Mouse (Mus musculus) liver, embryonic 16.5 days (tissue): Measurements from ENCODE around the gene Pxdc1. TPM values are rescaled to one million over a fixed set of nuclear protein-coding genes. Genes with fewer than 3 reads are reported as not detected.

Experiments used
- ATAC-seq: fragments of 200-750 bp; cut with Nextera tagmentation; 2 replicates; pipeline ENCODE4 v1.8.0; 2017; ENCODE audit warnings: low read depth, mild to moderate bottlenecking, moderate number of reproducible peaks, moderate library complexity
- H3K27ac ChIP-seq: fragments of 300-500 bp; sonication (generic); 2 replicates; pipeline ENCODE4 v1.5.1; 2014; ENCODE audit warnings: mild to moderate bottlenecking, low read length
- H3K27me3 ChIP-seq: fragments of 300-500 bp; sonication (generic); 2 replicates; pipeline ENCODE4 v1.6.1; 2014; ENCODE audit warnings: low read depth, low read length, mixed read lengths; ENCODE audit not compliant: control insufficient read depth, insufficient read depth
- H3K36me3 ChIP-seq: fragments of 300-500 bp; sonication (generic); 2 replicates; pipeline ENCODE4 v1.6.1; 2014; ENCODE audit warnings: mild to moderate bottlenecking; ENCODE audit not compliant: control insufficient read depth, insufficient read depth
- H3K4me1 ChIP-seq: fragments of 300-500 bp; sonication (generic); 2 replicates; pipeline ENCODE4 v1.6.1; 2014; ENCODE audit warnings: low read depth, low read length, mixed read lengths; ENCODE audit not compliant: control insufficient read depth
- H3K4me2 ChIP-seq: fragments of 300-500 bp; sonication (generic); 2 replicates; pipeline ENCODE4 v1.6.1; 2014; ENCODE audit warnings: low read depth, low read length, mixed read lengths
- H3K4me3 ChIP-seq: fragments of 300-500 bp; sonication (generic); 2 replicates; pipeline ENCODE4 v1.5.1; 2014; ENCODE audit warnings: low read depth, mild to moderate bottlenecking, low read length
- H3K9ac ChIP-seq: fragments of 300-500 bp; sonication (generic); 2 replicates; pipeline ENCODE4 v1.6.1; 2014; ENCODE audit warnings: low read depth, low read length
- H3K9me3 ChIP-seq: fragments of 300-500 bp; sonication (generic); replicated peaks from 2 replicates; pipeline ENCODE4 v1.6.1; 2016; ENCODE audit warnings: low read length; ENCODE audit not compliant: control insufficient read depth
- WGBS: fragments of 180-500 bp; shearing (Covaris S2); extraction: QIAGEN DNeasy Blood & Tissue Kit; methylation state at CpG from one replicate; pipeline ENCODE4 v1.1.7; 2014; ENCODE audit not compliant: insufficient replicate concordance; 5-methylcytosine and 5-hydroxymethylcytosine counted together
- polyA plus RNA-seq: library from polyadenylated mRNA; unstranded; fragments of >200 nt; fragmentation: Nextera tagmentation; extraction: Ambion mirVana; gene quantifications from 2 replicates; pipeline ENCODE4 v1.2.1, GENCODE M21; 2015

The Pxdc1 gene
- polyA plus RNA-seq, 1 experiment from 2014 or later = 18.3 TPM

GRCm38 (mm10) chr13:34612402-34612801, 40.9 kb downstream of the Pxdc1 start:
- Histone ChIP-seq H3K4me1 (no peaks in the 10 kb centered on the region), H3K9me3 (no peaks in the 10 kb centered on the region), H3K4me3 (no peak overlapping the region), H3K27me3 (no peaks in the 10 kb centered on the region), H3K27ac (no peak overlapping the region), H3K9ac (no peak overlapping the region), H3K36me3 (no peaks in the 10 kb centered on the region), H3K4me2 (no peak overlapping the region)
- WGBS = 45% methylated on average over 2 of the region's 2 CpGs
- no peak for ATAC-seq

GRCm38 (mm10) chr13:34609711-34610110, 43.6 kb downstream of the Pxdc1 start:
- no peaks in the 10 kb centered on the region for H3K9me3 ChIP-seq
- no peaks in the 10 kb centered on the region for H3K27me3 ChIP-seq
- WGBS = 31% methylated on average over 1 of the region's 1 CpGs
- H3K9ac ChIP-seq = no peak overlapping the region
- no peak for ATAC-seq
- H3K4me3 ChIP-seq = no peak overlapping the region
- H3K4me2 ChIP-seq = no peak overlapping the region
- H3K27ac ChIP-seq = no peak overlapping the region
- no peaks in the 10 kb centered on the region for H3K36me3 ChIP-seq
- H3K4me1 ChIP-seq = no peaks in the 10 kb centered on the region

- Histone ChIP-seq H3K27me3 (no peaks in the 10 kb centered on the region), H3K4me1 (no peaks in the 10 kb centered on the region), H3K36me3 (no peaks in the 10 kb centered on the region), H3K4me2 (no peak overlapping the region), H3K4me3 (no peak overlapping the region), H3K9me3 (no peaks in the 10 kb centered on the region), H3K27ac (no peak overlapping the region), H3K9ac (no peak overlapping the region)
- no peak for ATAC-seq
- 41% methylated on average over 2 of the region's 2 CpGs for WGBS
These were observed 46.2 kb downstream of the Pxdc1 start for GRCm38 (mm10) chr13:34607079-34607478.

- 61% methylated on average over 3 of the region's 3 CpGs for WGBS
- Histone ChIP-seq H3K9me3 (no peaks in the 10 kb centered on the region), H3K27me3 (no peaks in the 10 kb centered on the region), H3K4me2 (no peak overlapping the region), H3K36me3 (no peaks in the 10 kb centered on the region), H3K27ac (no peak overlapping the region), H3K4me1 (no peaks in the 10 kb centered on the region), H3K9ac (no peak overlapping the region), H3K4me3 (no peak overlapping the region)
- no peak for ATAC-seq
These were observed 47.4 kb downstream of the Pxdc1 start for GRCm38 (mm10) chr13:34605884-34606283.

- no peaks in the 10 kb centered on the region for H3K27me3 ChIP-seq
- 53% methylated on average over 5 of the region's 5 CpGs for WGBS
- no peaks in the 10 kb centered on the region for H3K9me3 ChIP-seq
- no peak for ATAC-seq
- H3K27ac ChIP-seq = no peak overlapping the region
- H3K4me1 ChIP-seq = no peaks in the 10 kb centered on the region
- H3K4me2 ChIP-seq = no peak overlapping the region
- H3K4me3 ChIP-seq = no peak overlapping the region
- H3K36me3 ChIP-seq = no peaks in the 10 kb centered on the region
- H3K9ac ChIP-seq = no peak overlapping the region
These were observed 48.1 kb downstream of the Pxdc1 start for GRCm38 (mm10) chr13:34605206-34605605.

- H3K4me2 ChIP-seq = no peak overlapping the region
- no peak for ATAC-seq
- H3K27me3 ChIP-seq = no peaks in the 10 kb centered on the region
- H3K9me3 ChIP-seq = no peaks in the 10 kb centered on the region
- 63% methylated on average over 1 of the region's 1 CpGs for WGBS
- no peak overlapping the region for H3K4me3 ChIP-seq
- H3K9ac ChIP-seq = no peak overlapping the region
- H3K4me1 ChIP-seq = no peaks in the 10 kb centered on the region
- no peaks in the 10 kb centered on the region for H3K36me3 ChIP-seq
- no peak overlapping the region for H3K27ac ChIP-seq
These were observed 48.9 kb downstream of the Pxdc1 start for GRCm38 (mm10) chr13:34604406-34604805.

- no peak for ATAC-seq
- Histone ChIP-seq H3K4me1 (no peaks in the 10 kb centered on the region), H3K9ac (no peak overlapping the region), H3K27me3 (no peaks in the 10 kb centered on the region), H3K4me2 (no peak overlapping the region), H3K36me3 (no peaks in the 10 kb centered on the region), H3K27ac (no peak overlapping the region), H3K9me3 (no peaks in the 10 kb centered on the region), H3K4me3 (no peak overlapping the region)
- WGBS = 13% methylated on average over 2 of the region's 2 CpGs
These were observed 50.5 kb downstream of the Pxdc1 start for GRCm38 (mm10) chr13:34602757-34603156.

- H3K4me2 ChIP-seq = no peak overlapping the region
- H3K4me3 ChIP-seq = no peak overlapping the region
- no peak overlapping the region for H3K9ac ChIP-seq
- no peaks in the 10 kb centered on the region for H3K4me1 ChIP-seq
- no peak for ATAC-seq
- no peaks in the 10 kb centered on the region for H3K9me3 ChIP-seq
- H3K36me3 ChIP-seq = no peaks in the 10 kb centered on the region
- H3K27me3 ChIP-seq = no peaks in the 10 kb centered on the region
- H3K27ac ChIP-seq = no peak overlapping the region
These were observed 56.5 kb downstream of the Pxdc1 start for GRCm38 (mm10) chr13:34596797-34597196.
